Mouse (Mus musculus): ENCODE data around the gene Gm3072. TPM values are rescaled to one million over a fixed set of nuclear protein-coding genes. Genes with fewer than 3 reads are reported as not detected.
"Not testable (repeated sequence)": the region's sequence is repeated elsewhere in the genome, so short reads cannot be mapped to it uniquely, and the experiment has no call there.

The Gm3072 gene
- polyA plus RNA-seq (2015; fragmentation: Nextera tagmentation; extraction: Ambion mirVana) = not detected in 2 replicates

DNA sequence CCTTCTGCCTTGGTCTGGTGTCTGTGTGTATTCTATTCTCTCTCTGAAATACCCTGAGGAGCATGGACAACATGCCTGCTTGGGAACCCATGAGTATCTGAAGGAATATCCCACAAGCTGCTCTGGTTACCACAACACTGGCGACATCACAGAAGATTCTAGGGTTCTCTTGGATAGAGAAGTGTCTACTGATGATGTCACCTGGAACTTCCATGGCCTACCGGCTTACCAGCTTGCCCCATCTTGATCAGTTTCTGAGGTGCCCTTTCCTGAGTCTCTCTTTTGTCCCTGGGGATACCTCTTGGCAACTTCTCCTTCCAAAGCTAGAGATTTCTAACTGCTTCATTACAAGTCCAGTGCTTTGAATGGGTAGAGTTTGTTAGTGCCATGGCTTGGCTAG, at the start of gene Gm3072:
TSS of gene Gm3072 (minus strand) at position 101 of the 400 bp plus-strand sequence.
- WGBS = 76% methylated on average over 1 of the region's 2 CpGs
- H3K27me3 ChIP-seq (replicated peaks; ENCODE audit: control insufficient read depth, insufficient read depth, low read length); ATAC-seq: not testable (repeated sequence)

DNA sequence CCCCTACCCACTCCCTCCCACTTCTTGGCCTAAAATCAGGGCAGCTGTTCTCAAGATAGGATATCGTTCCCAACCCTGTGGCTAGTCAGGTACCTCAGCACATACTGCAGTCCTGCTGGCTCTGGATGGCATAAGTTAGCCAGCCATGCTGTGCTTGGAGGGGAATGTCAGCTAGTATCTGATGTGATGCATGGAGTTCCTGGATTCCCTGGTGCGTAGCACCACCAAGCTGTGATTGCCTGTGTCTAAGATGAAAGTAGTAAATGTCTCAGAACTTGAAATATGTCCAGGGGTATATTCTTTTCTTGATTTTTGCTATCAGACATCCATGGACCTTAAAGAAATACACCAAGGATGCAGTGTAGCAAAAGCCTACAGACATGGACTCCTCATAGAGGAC, 23.8 kb upstream of the Gm3072 start:
- not testable (repeated sequence) for H3K27me3 ChIP-seq (replicated peaks; ENCODE audit: control insufficient read depth, insufficient read depth, low read length); ATAC-seq; H3K4me1 ChIP-seq (replicated peaks; ENCODE audit: control insufficient read depth, insufficient read depth, low read length); H3K9ac ChIP-seq (replicated peaks; ENCODE audit: low read depth, low read length); H3K4me3 ChIP-seq (replicated peaks; ENCODE audit: low read length); H3K36me3 ChIP-seq (ENCODE audit: control insufficient read depth, insufficient read depth); H3K4me2 ChIP-seq (ENCODE audit: low read length); H3K27ac ChIP-seq (ENCODE audit: low read length); H3K9me3 ChIP-seq (ENCODE audit: control insufficient read depth, low read length)
- WGBS = 97% methylated on average over 2 of the region's 2 CpGs

More for the DNA sequence above, at the start of gene Gm3072:
- not testable (repeated sequence) for H3K4me1 ChIP-seq (replicated peaks; ENCODE audit: control insufficient read depth, insufficient read depth, low read length); H3K4me3 ChIP-seq (replicated peaks; ENCODE audit: low read length); H3K27ac ChIP-seq (ENCODE audit: low read length); H3K9me3 ChIP-seq (ENCODE audit: control insufficient read depth, low read length); H3K4me2 ChIP-seq (ENCODE audit: low read length); H3K36me3 ChIP-seq (ENCODE audit: control insufficient read depth, insufficient read depth); H3K9ac ChIP-seq (replicated peaks; ENCODE audit: low read depth, low read length)

DNA sequence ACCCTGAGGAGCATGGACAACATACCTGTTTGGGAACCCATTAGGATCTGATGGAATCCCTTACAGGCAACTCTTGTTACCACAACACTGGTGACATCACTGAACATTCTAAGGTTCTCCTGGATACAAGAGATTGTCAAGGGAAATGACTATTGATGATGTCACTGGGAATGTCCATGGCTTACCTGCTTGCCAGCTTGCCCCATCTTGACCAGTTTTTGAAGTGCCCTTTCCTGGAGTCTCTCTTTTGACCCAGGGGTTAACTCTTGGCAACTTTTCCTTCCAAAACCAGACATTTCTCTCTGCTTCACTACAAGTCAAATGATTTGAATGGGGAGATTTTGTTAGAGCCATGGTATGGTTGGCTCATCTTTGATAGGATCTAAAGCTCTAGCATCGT, 22.0 kb upstream of the Gm3072 start, which contains the start of gene Gm3676:
TSS of gene Gm3676 (minus strand) at position 101 of the 400 bp plus-strand sequence.
- H3K9me3 ChIP-seq (ENCODE audit: control insufficient read depth, low read length); H3K36me3 ChIP-seq (ENCODE audit: control insufficient read depth, insufficient read depth); H3K27ac ChIP-seq (ENCODE audit: low read length); H3K4me3 ChIP-seq (replicated peaks; ENCODE audit: low read length); H3K9ac ChIP-seq (replicated peaks; ENCODE audit: low read depth, low read length); H3K4me2 ChIP-seq (ENCODE audit: low read length); H3K27me3 ChIP-seq (replicated peaks; ENCODE audit: control insufficient read depth, insufficient read depth, low read length); ATAC-seq; H3K4me1 ChIP-seq (replicated peaks; ENCODE audit: control insufficient read depth, insufficient read depth, low read length): not testable (repeated sequence)
- no CpG with 5 or more reads among the region's 1 CpGs for WGBS

DNA sequence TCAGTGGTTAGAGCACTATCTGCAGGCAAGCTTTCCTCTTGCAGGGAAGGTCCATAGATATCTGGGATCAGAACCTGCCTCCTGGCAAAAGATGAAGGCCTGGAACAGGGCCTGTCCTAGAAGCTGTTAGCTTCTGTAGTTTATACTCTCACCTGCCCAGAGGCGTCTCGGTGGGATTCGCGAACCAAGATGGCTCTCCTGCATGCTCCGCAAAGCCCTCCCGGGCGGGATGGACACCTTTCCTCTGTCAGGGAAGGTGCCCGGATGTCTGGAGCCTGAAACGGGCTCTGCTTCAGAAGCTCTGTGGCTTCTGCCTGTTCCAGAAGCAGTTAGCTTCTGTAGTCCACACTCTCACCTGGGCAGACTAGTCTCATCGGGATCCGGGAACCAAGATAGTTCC, 5.7 kb upstream of the Gm3072 start:
- not testable (repeated sequence) for H3K4me2 ChIP-seq (ENCODE audit: low read length); H3K4me1 ChIP-seq (replicated peaks; ENCODE audit: control insufficient read depth, insufficient read depth, low read length); H3K4me3 ChIP-seq (replicated peaks; ENCODE audit: low read length); ATAC-seq; H3K27me3 ChIP-seq (replicated peaks; ENCODE audit: control insufficient read depth, insufficient read depth, low read length); H3K9me3 ChIP-seq (ENCODE audit: control insufficient read depth, low read length); H3K27ac ChIP-seq (ENCODE audit: low read length); H3K36me3 ChIP-seq (ENCODE audit: control insufficient read depth, insufficient read depth); H3K9ac ChIP-seq (replicated peaks; ENCODE audit: low read depth, low read length)
- WGBS = 95% methylated on average over 9 of the region's 11 CpGs

DNA sequence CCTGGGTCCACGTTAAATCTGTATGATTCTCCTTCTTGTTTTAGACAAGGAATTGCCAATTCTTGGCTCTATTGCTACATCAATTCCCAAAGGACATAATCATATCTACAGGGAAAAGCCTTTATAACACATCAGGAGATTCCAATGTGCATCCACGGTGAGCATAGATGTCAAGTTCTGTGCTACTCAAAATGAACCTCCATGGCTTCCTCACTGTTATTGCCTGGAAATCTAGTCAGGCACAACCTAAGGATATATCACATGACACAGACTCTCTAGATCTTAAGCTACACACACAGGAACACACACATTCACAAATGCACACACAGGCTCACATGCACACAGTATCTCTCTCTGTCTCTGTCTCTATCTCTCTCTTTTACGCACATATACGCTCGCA, 1.9 kb downstream of the Gm3072 start:
- WGBS = 92% methylated on average over 4 of the region's 5 CpGs
- not testable (repeated sequence) for H3K9me3 ChIP-seq (ENCODE audit: control insufficient read depth, low read length); H3K9ac ChIP-seq (replicated peaks; ENCODE audit: low read depth, low read length); H3K4me2 ChIP-seq (ENCODE audit: low read length); H3K4me1 ChIP-seq (replicated peaks; ENCODE audit: control insufficient read depth, insufficient read depth, low read length); H3K27ac ChIP-seq (ENCODE audit: low read length); H3K36me3 ChIP-seq (ENCODE audit: control insufficient read depth, insufficient read depth); H3K4me3 ChIP-seq (replicated peaks; ENCODE audit: low read length); ATAC-seq; H3K27me3 ChIP-seq (replicated peaks; ENCODE audit: control insufficient read depth, insufficient read depth, low read length)

DNA sequence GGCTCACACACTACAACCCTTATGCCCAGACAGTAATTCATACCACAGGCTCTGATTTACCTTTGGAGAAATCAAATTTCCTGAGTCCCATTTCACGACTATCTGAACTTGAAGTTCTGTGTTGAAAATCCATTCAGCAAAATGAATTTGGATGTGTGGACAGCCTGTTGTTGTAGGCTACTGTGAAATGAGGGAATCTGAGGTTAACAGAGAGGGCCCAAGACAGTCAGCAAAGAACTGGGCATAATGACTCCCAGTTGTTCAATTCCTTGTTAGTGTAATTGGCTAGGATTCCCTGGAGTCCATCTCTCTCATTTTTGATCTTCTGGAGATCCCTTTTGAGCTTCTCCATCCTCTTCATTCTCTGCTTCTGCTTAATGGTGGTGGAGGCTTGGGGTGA, 13.7 kb downstream of the Gm3072 start:
- not testable (repeated sequence) for H3K4me3 ChIP-seq (replicated peaks; ENCODE audit: low read length); H3K4me2 ChIP-seq (ENCODE audit: low read length); ATAC-seq; H3K27me3 ChIP-seq (replicated peaks; ENCODE audit: control insufficient read depth, insufficient read depth, low read length); H3K36me3 ChIP-seq (ENCODE audit: control insufficient read depth, insufficient read depth); H3K9ac ChIP-seq (replicated peaks; ENCODE audit: low read depth, low read length); H3K27ac ChIP-seq (ENCODE audit: low read length); H3K4me1 ChIP-seq (replicated peaks; ENCODE audit: control insufficient read depth, insufficient read depth, low read length); H3K9me3 ChIP-seq (ENCODE audit: control insufficient read depth, low read length)
- WGBS = 83% methylated on average over 1 of the region's 1 CpGs

DNA sequence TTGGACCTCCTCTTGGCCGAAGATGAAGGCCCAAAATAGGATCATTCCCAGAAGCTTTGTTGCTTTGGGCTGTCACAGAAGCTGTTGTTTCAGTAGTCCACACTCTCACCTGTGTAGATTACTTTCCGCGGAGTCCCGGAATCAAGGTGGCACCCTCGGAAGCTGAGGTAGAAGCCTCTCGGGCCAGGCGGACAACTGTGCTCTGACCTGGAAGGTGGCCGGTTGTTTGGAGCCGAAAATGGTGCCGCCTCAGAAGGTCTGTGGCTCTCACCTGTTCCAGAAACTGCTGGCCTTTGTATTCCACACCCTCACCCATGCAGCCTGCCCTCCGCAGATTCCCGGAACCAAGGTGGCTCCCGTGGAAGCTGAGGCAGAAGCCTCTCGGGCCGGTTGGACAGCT, 23.5 kb downstream of the Gm3072 start:
- 95% methylated on average over 15 of the region's 15 CpGs for WGBS
- H3K4me1 ChIP-seq (replicated peaks; ENCODE audit: control insufficient read depth, insufficient read depth, low read length); H3K36me3 ChIP-seq (ENCODE audit: control insufficient read depth, insufficient read depth); H3K4me3 ChIP-seq (replicated peaks; ENCODE audit: low read length); H3K9ac ChIP-seq (replicated peaks; ENCODE audit: low read depth, low read length); H3K27me3 ChIP-seq (replicated peaks; ENCODE audit: control insufficient read depth, insufficient read depth, low read length); H3K27ac ChIP-seq (ENCODE audit: low read length); ATAC-seq; H3K9me3 ChIP-seq (ENCODE audit: control insufficient read depth, low read length); H3K4me2 ChIP-seq (ENCODE audit: low read length): not testable (repeated sequence)

DNA sequence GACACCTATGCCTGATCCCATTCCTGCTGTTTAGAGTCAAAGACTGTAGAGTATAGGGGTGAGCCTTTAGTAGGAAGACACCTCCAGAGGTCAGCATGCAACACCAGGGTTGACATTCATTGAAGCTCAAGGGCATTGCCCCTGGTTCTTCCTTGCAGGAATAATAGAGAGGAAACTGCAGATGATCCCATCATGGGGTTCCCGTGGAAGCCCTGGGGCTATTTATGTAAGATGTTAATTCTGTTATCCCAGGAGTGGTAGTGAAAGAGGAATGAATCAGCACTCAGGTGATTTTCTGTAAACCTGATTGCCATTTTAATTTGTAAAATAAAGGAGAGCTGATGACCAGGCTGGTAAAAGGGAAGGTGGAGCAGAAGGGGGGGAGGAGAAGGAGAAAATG, 38.1 kb downstream of the Gm3072 start:
- not testable (repeated sequence) for H3K4me2 ChIP-seq (ENCODE audit: low read length); H3K9me3 ChIP-seq (ENCODE audit: control insufficient read depth, low read length); H3K4me3 ChIP-seq (replicated peaks; ENCODE audit: low read length); ATAC-seq; H3K4me1 ChIP-seq (replicated peaks; ENCODE audit: control insufficient read depth, insufficient read depth, low read length); H3K36me3 ChIP-seq (ENCODE audit: control insufficient read depth, insufficient read depth); H3K27me3 ChIP-seq (replicated peaks; ENCODE audit: control insufficient read depth, insufficient read depth, low read length); H3K27ac ChIP-seq (ENCODE audit: low read length); H3K9ac ChIP-seq (replicated peaks; ENCODE audit: low read depth, low read length)
- 81% methylated on average over 1 of the region's 1 CpGs for WGBS

DNA sequence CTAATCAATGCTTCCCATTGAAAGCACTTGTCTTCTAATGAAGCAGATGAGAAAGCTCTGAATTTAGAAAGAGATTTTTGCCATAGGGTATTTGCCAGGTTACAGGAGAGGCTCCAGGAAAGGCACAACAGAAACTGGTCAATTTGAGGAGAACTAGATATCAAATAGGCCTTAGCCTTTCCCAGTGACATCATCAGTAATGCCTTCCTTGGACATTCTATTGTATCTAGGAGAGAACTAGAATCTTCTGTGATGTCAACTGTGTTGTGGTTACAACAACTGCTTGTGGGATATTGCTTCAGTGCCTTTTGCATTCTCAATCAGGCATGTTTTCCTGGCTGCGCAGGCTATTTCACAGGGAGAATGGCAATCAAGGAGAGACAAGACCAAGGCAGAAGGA, 51.5 kb downstream of the Gm3072 start, which contains the start of gene 1700049E17Rik2:
TSS of gene 1700049E17Rik2 (plus strand) at position 301 of the 400 bp plus-strand sequence.
- WGBS = no CpG with 5 or more reads among the region's 1 CpGs
- H3K4me1 ChIP-seq (replicated peaks; ENCODE audit: control insufficient read depth, insufficient read depth, low read length); ATAC-seq: not testable (repeated sequence)

More for the DNA sequence above, 51.5 kb downstream of the Gm3072 start, which contains the start of gene 1700049E17Rik2:
- H3K27me3 ChIP-seq (replicated peaks; ENCODE audit: control insufficient read depth, insufficient read depth, low read length); H3K9ac ChIP-seq (replicated peaks; ENCODE audit: low read depth, low read length); H3K9me3 ChIP-seq (ENCODE audit: control insufficient read depth, low read length); H3K27ac ChIP-seq (ENCODE audit: low read length); H3K36me3 ChIP-seq (ENCODE audit: control insufficient read depth, insufficient read depth); H3K4me2 ChIP-seq (ENCODE audit: low read length); H3K4me3 ChIP-seq (replicated peaks; ENCODE audit: low read length): not testable (repeated sequence)

All from forebrain, embryonic 16.5 days (tissue).